Mouse (Mus musculus) v-Abl transformed pro-B cells (cell line): ENCODE measurements around the gene Olfr764-ps1.
"Not testable (repeated sequence)": the region's sequence is repeated elsewhere in the genome, so short reads cannot be mapped to it uniquely, and the experiment has no call there.

Experiments
- in situ Hi-C, 2 experiments: fragments of 400-800 bp; cut with MboI; formaldehyde crosslinking; loops; one replicate each; pipeline ENCODE4 v1.15.1; 2025; ENCODE audit not compliant: unreplicated experiment in 2 of 2

Olfr764-ps1 gene

DNA sequence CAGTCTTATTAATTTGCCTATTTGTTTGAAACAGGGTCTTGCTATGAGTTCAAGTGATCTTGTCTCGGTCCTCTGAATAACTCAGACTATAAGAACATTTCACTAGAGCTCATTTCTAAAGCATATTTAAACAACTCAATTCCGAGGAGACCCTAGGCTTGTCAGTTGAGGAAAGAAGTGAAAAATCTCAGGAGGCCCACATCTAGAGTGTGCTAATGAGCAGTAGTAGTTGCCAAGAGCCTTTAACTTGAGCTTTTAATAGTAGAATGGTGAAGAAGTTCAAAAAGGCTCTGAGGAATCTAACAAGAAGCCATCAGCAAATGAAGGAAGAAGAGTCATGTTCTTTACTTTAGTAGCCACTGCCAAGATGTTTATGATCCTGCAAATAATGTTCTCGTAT is at the start of gene Olfr764-ps1:
TSS of gene Olfr764-ps1 (minus strand) at position 101 of the 400 bp plus-strand sequence.
- in situ Hi-C loops: no loop called here

DNA sequence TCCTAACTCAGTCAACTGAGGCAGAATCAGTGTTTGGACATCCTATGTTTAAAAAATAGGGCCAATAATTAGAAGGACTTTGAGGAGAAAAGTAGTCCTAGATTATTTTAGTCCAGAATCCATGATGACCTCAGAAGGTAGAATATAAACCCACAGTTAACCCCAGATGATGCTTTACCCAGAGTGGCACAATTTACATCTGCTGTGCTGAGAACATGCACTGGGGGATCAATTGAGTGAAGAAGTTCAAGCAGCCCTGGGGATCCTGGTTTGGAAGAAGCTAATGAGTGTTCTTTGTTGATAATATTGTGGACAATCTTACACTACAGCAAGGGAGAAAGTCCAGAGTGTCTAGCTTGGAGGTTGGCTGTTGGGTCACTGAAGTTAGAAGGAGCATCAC is 43.1 kb upstream of the Olfr764-ps1 start, which contains the start of gene Olfr767:
TSS of gene Olfr767 (minus strand) at position 101 of the 400 bp plus-strand sequence.
- in situ Hi-C loops: not testable (repeated sequence)

DNA sequence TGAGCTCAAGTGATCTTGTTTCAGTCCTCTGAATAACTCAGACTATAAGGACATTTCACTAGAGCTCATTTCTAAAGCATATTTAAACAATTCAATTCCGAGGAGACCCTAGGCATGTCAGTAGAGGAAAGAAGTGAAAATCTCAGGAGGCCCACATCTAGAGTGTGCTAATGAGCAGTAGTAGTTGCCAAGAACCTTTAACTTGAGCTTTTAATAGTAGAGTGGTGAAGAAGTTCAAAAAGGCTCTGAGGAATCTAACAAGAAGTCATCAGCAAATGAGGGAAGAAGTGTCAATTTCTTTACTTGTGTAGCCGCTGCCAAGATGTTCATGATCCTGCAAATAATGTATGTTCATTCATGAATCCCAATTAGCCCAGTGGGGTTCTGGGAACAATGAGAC is 29.2 kb upstream of the Olfr764-ps1 start, which contains the start of gene Olfr766-ps1:
TSS of gene Olfr766-ps1 (minus strand) at position 101 of the 400 bp plus-strand sequence.
- in situ Hi-C loops: no loop called here

DNA sequence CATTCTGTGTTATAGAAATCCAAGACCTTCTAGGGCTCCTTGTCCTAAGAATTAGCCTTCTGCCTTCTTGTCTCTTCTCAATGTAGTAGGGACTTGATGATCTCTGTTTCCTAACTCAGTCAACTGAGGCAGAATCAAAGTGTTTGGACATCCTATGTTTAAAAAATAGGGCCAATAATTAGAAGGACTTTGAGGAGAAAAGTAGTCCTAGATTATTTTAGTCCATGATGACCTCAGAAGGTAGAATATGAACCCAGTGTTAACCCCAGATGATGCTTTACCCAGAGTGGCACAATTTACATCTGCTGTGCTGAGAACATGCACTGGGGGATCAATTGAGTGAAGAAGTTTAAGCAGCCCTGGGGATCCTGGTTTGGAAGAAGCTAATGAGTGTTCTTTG is 10.2 kb upstream of the Olfr764-ps1 start, which contains the start of gene Olfr765:
TSS of gene Olfr765 (minus strand) at position 101 of the 400 bp plus-strand sequence.
- in situ Hi-C loops: not testable (repeated sequence)

DNA sequence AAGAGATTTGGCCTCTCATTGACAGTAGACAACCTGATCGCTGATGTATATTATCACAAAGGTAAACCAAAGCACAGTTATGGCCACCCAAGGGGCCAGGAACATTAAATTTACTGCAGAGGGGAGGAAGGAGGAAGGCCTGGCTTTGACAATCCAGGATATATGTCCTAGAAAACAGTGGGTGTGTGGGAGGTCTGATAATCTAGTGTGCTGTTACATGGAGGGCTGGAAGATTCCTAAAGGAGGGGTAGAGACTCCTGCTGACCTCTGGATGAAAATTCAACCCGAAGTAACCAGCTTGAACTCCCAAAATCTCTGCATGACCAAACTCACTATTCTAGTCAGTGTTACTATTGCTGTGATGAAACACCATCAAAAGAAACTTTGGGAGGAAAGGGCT is 11.4 kb downstream of the Olfr764-ps1 start:
- in situ Hi-C loops: loop anchor here (5.0 to 10.0 kb wide), 4 partner anchors 356 to 1266 kb away; partner anchors contain the start of gene Olfr784 (in 1 of the 2)

DNA sequence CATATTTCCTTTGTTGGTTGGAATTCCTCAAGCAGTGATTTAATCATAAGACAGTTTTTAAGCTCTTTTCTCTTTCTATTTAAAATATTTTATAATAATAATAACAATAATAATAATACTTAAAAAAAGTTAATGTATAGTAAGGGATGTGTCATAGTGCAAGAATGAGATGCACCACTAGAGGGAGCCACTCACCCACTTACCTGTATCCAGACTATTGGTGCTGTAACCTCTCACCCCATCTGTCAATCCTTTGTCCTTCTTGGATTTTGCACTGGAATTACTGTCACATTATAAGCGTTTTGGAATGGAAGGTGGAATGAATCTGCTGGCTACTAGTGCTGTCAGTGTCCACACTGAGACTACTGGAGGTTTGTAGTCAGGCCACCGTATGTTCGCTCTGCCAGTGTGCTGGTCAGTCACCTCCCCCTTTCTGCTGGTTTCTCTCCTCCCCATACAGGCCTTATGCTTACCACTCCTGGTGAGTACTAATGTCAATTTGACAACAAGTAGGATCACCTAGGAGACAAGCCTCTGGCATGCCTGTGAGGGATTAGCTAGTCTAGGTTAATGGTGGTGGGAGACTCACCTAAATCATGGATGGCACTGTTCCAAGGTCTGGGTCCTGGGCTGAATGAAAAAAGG is 13.6 kb downstream of the Olfr764-ps1 start:
- in situ Hi-C loops: loop anchor here (5.0 to 10.0 kb wide), 4 partner anchors 359 to 1269 kb away; partner anchors contain the start of gene Olfr784 (in 1 of the 2)

DNA sequence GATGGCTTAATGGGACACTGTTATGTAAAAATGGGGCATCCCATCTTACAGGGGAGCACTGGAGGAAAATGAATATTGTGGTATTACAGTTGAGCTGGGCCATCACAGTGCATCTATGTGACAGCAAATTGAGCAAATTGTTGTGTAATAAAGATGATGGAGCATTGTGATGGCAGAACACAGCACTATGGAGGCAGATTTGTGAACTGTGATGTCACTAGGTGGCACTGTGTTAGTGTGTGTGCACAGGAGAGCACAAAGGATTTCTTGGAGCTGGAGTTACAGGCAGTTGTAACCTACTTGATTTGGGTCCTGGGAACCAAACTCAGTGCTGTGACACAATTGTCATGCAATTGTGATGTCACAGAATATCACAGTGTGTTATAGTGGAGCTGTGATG is 16.4 kb downstream of the Olfr764-ps1 start:
- in situ Hi-C loops: loop anchor here (10.0 kb wide), 2 partner anchors 361 to 1271 kb away; partner anchors contain the start of gene Olfr784 (in 1 of the 2)

DNA sequence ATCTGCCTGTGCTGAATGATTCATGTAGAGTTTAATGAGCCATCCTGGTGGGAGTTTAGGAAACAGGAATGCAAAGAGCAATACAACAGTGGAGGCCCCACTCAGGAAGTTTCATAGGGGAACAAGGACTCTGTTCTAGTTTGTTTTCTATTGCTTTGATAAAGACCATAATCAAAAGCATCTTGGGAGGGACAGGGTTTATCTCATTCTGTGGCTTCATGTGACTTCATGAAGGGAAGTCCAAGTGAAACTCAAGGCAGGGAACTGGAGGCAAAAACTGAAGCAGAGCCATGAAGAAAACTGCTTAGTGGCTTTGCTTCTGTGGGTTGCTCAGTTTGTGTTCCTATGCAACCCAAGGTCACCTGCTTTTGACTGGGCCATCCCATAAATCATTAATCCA is 25.2 kb downstream of the Olfr764-ps1 start:
- in situ Hi-C loops: no loop called here

DNA sequence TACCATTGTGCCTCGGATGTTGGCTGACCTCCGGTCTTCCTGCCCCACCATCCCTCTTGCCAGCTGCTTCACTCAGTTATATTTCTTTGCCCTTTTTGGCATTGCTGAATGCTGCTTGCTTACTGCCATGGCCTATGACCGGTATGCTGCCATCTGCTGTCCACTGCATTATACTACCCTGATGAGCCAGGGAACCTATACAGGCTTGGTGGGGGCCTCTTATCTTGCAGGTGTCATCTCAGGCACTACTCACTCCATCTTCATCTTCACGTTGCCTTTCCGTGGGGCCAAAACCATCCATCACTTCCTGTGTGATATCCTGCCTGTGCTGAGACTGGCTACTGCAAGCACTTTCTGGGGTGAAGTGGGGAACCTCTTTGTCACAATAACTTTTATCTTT is 28.2 kb downstream of the Olfr764-ps1 start:
- in situ Hi-C loops: not testable (repeated sequence)

DNA sequence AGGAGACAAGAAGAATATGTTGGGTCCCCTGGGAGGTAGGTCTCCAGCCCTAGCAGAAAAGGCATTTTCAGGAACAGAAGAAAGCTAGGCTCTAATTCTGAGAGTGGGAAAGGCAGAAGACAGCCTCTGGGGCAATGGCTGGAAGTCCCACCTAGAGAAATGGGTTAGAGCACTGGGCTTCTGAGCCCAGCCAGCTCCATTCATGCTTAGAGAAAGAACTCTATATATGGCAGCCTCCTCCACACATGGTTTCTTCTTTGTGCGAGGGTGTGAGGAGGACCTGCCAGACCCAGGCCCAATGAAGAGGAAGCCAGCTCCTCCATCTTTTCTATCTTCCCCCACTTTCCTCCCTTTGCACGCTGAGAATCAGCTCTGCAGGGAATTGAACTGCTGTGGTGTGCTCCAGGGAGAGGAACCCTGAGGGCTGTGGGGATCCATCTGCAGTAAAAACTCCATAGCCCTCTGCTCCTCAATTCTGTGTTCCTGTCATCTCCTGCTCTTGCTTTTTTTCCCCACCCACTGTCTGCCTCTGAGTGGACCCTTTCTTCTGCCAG is 29.3 kb downstream of the Olfr764-ps1 start, which contains the start of gene Olfr763:
TSS of gene Olfr763 (plus strand) at position 504 of the 554 bp plus-strand sequence.
- in situ Hi-C loops: no loop called here

DNA sequence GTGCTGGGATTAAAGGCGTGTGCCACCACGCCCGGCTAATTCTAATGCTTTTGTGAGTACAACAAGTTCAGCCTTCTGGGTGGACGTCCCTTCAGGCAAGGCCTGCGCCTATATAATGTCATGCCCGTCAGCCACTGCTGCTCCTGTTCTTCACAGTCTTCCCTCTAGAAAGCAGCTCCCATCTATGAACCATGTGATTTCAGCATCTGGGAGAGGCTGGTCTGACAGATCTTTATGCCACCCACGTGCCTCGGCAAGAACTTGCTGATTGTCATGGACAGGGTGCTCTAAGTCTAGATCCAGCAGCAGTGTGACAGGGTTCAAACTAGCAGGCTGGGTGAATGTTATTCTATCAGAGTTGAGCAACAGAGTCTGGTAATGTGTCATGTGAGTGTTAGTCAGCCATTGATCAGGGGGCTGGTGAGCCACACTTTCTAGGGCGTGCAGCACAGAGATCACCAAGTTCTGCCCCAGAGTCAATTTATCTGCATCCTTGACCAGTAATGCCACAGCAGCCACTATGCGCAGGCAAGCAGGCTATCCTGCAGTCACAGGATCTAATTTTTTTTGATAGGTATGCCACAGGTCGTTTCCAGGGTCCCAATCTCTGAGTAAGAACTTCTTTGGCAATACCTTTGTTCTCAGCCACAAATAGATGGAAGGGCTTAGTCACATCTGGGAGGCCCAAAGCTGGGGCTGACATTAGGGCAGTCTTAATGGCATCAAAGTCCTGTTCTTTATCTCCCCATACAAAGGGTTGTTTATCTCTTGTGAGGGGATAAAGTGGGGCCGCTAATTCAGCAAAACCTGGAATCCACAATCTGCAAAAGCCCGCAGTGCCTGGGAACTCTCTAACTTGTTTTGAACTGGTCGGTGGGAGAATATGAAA is 35.4 kb downstream of the Olfr764-ps1 start:
- in situ Hi-C loops: no loop called here

DNA sequence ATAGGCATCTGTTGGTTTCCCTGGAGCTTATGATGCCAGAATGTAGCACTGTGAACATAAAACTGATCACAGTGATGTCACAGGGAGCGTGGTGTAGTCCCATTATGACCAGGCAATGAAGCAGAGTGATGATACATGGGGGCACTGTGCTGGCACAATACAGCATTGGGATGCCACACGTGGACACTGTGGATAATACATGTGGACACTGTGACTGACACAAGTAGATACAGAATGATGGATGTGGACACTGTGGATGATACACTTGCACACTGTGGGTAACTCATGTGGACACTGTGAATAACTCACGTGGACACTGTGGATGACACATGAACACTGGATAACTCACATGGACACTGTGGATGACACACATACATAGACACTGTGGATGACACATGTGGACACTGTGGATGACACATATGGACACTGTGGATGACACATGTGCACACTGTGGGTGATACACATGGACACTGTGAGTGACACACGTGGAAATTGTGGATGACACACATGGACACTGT is 43.1 kb downstream of the Olfr764-ps1 start:
- in situ Hi-C loops: no loop called here

DNA sequence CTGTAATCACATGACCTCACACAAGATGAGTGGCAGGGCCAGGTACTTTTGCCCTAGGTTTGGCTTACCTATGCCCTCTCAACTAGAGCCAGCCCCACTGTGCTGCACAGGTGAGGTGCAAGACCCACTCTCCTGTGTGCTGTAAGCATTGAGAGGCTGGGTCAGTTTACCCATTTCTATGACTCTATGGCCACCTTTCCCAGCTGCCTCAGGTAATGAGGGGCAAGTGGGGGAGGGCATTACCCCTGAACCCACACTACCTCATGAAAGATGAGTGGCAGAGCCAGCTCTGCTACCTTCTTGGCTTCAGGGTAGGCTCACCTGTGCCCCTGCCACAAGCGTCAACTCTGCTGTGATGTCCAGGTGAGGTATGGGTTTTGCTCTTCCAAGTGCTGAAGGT is 43.9 kb downstream of the Olfr764-ps1 start:
- in situ Hi-C loops: no loop called here

DNA sequence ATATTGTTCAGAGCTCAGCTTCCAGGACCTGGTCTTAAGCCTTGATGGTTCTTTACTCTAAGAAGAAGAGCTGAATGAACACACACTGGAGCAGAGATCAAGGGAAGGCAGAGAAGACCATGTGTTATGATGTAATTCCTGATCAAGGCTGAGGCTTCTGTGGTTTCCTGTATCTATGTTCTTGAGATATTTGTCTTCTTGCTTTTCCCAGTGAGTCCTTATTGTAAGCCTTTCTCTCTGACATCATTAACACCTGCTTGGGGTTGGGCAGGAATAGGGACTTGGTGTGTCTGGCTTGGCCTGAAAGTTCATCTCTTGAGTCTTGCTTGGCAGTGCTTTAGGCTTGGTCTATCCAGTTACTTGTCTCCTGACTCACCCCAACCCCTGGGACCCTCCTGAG is 48.7 kb downstream of the Olfr764-ps1 start:
- in situ Hi-C loops: no loop called here

DNA sequence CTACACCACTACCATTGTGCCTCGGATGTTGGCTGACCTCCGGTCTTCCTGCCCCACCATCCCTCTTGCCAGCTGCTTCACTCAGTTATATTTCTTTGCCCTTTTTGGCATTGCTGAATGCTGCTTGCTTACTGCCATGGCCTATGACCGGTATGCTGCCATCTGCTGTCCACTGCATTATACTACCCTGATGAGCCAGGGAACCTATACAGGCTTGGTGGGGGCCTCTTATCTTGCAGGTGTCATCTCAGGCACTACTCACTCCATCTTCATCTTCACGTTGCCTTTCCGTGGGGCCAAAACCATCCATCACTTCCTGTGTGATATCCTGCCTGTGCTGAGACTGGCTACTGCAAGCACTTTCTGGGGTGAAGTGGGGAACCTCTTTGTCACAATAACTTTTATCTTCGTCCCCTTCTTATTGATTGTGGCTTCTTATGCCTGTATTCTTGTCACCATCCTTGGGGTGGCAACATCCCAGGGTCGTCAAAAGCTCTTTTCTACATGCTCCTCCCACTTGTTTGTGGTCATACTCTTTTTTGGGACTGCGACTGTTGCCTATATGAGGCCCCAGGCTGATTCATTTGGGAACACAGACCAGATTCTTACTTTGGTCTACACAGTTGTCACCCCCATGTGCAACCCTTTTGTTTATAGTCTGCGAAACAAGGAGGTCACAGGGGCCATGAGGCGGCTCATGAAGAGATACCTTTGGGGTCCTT is 49.4 kb downstream of the Olfr764-ps1 start:
- in situ Hi-C loops: not testable (repeated sequence)

DNA sequence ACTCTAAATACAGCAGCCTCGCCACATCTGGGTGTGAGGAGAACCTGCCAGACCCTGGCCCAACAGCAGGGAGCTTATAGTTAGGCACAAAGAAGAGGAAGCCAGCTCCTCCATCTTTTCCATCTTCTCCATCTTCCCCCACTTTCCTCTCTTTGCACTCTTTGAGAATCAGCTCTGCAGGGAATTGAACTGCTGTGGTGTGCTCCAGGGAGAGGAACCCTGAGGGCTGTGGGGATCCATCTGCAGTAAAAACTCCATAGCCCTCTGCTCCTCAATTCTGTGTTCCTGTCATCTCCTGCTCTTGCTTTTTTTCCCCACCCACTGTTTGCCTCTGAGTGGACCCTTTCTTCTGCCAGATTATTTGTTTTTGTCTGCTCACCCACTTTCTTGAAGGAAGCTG is 50.6 kb downstream of the Olfr764-ps1 start, which contains the start of gene Olfr9:
TSS of gene Olfr9 (plus strand) at position 301 of the 400 bp plus-strand sequence.
- in situ Hi-C loops: not testable (repeated sequence)
